Mouse (Mus musculus): Measurements from ENCODE around the gene Nphp4. TPM values are rescaled to one million over a fixed set of nuclear protein-coding genes. Genes with fewer than 3 reads are reported as not detected.
"Not testable (repeated sequence)": the region's sequence is repeated elsewhere in the genome, so short reads cannot be mapped to it uniquely, and the experiment has no call there.

The Nphp4 gene
- total RNA-seq, 2 experiments from 2014 or later: 18.7 to 19.9 TPM

DNA sequence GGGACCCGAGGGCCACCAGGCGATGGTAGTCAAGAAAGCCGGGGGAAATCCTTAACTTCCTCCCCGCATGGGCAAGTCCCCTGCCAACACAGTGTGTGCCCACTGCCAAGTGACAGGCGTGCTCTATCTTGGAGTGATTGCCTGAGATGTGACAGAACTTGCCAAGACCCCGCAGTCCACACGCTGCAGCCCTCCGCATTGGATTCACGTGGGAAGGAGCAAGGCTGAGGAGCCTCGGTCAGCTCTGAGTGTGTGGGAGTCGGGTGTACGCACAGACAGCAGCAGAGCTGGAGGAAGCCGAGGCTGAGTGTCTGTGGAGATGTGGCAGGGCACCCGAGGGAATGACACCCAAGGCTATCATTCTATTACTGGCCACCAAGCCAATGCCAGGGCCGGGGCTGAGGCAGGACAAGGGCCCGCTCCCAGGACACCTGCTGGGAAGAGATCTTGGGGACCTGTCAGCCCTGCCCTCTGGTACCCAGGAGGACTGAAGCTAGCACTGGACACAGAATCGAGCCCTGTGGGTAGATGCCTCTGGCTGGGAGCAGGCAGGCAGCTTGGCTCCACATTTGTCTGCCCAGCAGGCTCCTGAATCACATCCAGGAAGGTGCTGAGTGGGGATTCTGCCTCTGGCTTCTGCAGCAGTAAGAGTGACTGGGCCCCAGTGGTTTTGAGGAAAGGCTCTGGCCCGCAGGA is 73.1 kb downstream of the Nphp4 start:
- intact Hi-C loops (cut with DNase I): no loop called here
- DNase-seq (ENCODE audit: low spot score in 2 of 2): no peak

DNA sequence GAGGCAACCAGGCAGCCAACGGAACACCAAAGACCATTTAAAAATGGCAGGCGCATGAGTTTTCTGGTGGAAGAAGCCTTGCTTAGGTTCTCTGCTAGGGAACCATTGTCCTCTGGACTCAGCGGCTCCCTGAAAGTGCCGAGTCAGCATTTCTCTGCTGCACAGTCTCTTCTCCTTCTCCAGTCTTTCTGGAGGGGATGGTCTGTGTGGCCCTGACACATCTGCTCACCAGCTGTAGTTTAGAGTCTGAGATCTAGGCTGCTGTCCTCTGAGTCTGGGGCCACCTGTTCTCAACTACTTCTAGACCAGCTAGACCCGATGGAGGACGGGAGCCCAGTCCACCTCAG is 73.7 kb downstream of the Nphp4 start:
- DNase-seq (ENCODE audit: low spot score in 2 of 2): no peak
- intact Hi-C loops (cut with DNase I): no loop called here

DNA sequence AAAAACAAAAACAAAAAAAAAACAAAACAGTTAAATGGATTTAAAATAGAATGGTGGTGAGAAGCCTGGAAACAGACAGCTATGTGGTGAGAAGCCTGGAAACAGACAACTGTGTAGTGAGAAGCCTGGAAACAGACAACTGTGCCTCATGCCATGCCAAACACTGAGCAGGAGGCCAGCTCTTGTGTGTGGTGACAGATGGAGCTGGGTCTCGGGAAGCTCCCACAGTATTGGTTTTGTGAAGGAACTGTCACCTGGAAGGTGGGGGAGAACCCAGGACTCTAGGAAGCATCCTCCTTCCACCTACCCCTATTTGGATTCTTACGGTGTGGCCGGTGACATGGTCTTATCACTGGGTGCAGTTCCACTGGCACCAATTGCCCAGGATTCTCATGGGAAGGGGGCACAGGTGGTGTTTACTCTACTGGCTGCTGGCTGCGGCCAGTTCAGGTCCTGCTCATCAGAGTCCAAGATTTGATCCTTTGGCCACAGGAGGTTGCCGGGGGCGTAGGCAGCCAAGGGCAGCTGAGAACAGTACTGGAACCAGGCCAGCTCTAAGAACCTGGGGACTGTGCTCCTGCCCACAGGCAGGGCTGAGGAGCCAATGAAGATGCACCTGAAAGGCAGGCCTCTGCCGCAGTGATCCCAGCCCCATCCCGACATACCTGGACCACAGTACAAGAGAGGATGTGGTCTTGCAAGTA is 77.2 kb downstream of the Nphp4 start:
- intact Hi-C loops (cut with DNase I): no loop called here
- no peak for DNase-seq (ENCODE audit: low spot score in 2 of 2)

DNA sequence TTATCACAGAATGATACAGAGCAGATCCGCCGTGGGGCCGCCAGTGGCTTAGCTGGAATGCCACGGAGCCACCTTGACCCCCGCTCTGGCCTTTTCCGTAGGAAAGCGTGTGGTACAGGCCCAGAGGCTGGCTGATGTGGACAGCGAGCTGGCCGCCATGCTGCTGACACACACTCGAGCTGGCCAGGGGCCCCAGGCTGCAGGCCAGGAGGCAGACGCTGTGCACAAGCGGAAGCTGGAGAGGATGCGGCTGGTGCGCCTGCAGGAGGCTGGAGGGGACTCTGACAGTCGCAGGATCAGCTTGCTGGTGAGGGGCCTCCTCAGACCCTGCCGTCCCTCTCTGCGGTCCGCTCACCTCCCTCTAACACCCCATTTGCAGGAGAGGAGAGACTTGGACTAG is 77.9 kb downstream of the Nphp4 start:
- intact Hi-C loops (cut with DNase I): no loop called here
- no peak for DNase-seq (ENCODE audit: low spot score in 2 of 2)

DNA sequence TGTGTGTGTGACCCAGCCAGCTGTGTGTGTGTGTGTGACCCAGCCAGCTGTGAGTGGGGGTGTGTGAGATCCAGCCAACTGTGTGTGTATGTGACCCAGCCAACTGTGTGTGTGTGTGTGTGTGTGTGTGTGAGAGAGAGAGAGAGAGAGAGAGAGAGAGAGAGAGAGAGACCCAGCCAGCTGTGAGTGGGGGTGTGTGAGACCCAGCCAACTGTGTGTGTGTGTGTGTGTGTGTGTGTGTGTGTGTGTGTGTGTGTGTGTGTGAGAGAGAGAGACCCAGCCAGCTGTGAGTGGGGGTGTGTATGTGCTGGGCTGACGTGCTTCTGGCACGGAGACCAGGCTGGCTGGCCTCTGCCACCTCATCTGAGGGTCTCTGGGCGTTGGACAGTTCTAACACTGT is 79.3 kb downstream of the Nphp4 start:
- peak in 1 of 2 experiments; percentile 32 for DNase-seq (ENCODE audit: low spot score in 2 of 2)
- intact Hi-C loops (cut with DNase I): not testable (repeated sequence)

DNA sequence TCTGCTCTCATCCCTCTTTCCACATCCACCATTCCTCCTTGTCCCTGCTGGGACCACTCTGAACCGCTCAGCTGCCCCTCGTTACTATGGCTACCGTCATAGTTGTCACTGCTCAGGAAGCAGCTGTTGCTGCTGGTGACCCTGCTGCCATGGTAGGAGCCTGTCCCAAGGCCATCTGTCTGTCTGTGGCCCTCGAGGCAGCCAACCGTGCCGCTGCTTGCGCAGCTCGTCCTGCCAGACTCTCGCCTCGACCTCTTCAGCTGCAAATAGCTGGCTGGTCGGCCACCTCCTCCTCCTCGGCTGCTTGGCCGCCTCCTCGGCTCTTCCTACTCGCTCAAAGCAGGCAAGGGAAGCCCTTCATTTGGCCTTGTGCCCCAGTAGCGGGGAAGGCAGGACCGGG is 81.7 kb downstream of the Nphp4 start:
- intact Hi-C loops (cut with DNase I): no loop called here
- no peak for DNase-seq (ENCODE audit: low spot score in 2 of 2)

DNA sequence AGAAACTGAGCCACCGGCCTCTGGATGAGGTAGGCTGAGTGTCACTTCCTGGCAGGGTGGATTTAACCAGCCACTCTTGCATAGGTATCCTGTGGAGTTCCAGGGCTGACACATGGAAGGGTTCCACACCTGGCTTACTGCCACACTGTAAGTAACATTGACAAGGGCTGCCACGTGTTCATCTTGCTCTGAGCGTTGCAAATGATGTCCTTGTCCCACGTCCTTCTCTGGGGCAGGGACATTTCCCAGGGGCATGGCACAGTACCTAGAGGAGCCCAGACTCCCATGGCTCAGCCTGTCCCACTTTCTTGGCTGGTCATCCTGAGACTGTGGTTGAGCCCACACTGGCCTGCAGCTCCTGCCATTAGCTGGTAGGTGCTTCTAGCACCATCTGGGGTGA is 91.5 kb downstream of the Nphp4 start:
- intact Hi-C loops (cut with DNase I): no loop called here
- no peak for DNase-seq (ENCODE audit: low spot score in 2 of 2)

DNA sequence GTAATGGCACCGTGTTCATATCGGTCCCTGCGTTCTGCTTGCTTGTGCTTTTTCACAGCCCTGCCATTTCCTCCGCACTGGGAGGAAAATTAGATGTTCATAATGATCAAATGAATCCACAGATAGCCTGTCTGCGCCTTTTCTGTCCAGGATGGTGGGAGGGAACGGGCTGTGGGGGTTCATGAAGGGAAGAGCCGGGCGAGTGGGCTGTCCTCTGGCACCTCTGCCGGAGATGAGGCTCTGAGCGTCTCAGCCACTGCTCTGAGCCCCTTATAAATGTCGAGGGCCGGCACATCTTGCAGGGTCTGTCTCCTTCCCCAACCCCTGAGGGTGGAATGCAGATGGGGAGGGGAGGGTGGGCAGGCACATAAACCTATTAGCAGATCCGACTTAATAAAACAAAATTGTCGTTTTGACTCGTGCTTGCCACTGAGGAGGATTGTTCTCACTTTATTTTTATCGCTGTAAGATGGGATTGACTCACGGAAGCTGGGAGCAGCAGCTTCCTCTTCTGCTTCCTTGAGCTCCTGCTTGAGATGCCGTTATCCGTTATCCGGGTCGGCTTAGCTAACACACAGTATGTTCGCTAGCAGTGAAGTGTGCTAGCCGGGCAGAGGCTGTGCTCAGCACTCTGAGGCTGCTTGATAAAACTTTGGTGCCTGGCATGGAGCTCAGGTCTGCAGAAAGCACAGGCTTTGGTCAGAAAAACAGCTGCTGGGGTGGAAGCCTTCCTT is 92.3 kb downstream of the Nphp4 start:
- DNase-seq (ENCODE audit: low spot score in 2 of 2): no peak
- intact Hi-C loops (cut with DNase I): no loop called here

DNA sequence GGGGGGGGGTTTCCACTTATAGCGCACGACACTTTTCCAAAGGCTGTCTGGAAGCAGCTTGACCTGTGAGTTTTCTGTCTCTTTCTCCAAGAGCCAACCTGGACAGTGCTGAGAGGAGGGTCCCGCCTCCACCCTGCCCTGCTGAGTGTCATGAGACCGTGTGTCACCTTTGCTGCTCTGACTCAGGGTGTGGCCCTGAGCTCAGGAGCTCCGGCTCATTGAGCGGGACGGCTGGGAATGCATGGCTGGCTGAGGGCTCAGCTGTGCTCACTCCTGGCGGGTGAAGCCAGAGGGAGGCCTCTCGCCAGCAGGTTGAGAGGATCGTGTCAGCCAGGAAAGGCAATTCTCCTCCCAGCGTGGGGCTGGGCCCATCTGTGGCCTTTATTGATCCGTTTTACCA is 97.8 kb downstream of the Nphp4 start:
- no peak for DNase-seq (ENCODE audit: low spot score in 2 of 2)
- intact Hi-C loops (cut with DNase I): no loop called here

DNA sequence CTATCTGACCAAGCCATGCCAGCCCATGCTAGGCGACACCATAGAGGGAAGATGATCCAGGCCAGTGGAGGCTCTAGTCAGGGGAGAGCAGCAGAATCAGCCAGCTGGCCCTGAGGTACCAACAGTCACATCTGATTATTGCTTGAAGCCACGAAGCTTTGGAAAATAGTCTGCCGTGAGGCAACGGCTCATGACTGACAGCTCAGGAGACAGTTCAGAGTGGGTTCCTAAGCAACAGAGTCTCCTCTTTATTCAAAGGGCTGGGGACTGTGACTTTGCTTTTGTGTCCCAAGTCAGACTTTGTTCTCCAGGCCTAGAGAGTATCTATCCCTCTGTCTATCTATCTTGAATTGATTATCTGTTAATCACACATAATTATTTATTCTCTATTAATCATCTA is 100.3 kb downstream of the Nphp4 start:
- intact Hi-C loops (cut with DNase I): no loop called here
- DNase-seq (ENCODE audit: low spot score in 2 of 2): no peak

DNA sequence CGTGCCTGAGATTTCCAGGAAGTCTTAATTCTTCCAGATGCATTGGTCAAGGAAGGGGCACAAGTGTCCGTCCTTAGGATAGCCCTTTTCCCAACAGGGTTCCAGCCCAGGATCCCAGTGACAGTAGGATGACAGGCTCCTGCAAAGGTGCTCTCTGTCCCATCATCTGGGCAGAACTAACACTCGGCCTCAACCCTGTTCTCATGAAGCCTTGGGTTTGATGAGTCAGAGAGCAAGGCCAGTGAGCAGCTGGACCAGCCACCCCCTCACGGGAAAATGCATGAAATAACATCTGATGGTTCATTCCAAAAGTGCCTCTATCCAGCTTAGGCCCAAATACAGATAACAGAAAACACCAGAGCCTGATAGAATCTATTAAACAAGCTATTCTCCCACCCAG is 103.5 kb downstream of the Nphp4 start:
- DNase-seq (ENCODE audit: low spot score in 2 of 2): no peak
- intact Hi-C loops (cut with DNase I): no loop called here

DNA sequence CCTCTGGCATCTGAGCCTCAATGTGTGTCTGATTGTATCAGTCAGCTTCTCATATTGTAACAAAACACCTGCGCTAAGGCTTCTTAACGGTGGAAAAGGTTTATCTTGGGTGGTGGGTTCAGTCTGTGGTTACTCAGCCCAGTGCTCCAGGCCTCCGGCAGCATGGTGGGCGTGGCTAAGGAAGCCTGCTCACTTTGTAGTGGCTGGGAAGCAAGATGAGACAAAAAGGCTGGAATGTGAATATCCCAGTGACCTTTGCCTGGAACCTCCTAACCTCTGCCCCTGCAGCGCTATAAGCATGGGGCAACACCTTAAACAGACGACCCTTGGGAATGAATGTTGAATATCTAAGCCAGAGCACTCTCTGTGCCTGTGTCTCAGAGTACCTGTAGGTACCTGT is 105.7 kb downstream of the Nphp4 start:
- no peak for DNase-seq (ENCODE audit: low spot score in 2 of 2)
- intact Hi-C loops (cut with DNase I): no loop called here

DNA sequence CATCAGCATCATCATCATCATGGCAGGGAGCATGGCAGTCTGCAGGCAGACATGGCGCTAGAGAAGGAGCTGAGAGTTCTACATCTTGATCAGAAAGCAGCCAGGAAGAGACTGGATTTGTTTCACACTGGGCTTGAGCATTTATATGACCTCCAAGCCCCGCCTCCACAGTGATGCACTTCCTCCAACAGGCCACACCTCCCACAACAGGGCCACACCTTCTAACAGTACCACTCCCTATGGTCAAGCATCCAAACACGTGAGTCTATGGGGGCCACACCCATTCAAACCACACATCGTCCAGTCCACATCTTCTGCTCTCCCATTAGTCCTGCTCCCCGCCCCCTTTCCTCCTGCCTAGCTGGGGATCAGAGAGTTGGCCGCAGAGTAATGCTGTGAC is 107.1 kb downstream of the Nphp4 start:
- intact Hi-C loops (cut with DNase I): no loop called here

DNA sequence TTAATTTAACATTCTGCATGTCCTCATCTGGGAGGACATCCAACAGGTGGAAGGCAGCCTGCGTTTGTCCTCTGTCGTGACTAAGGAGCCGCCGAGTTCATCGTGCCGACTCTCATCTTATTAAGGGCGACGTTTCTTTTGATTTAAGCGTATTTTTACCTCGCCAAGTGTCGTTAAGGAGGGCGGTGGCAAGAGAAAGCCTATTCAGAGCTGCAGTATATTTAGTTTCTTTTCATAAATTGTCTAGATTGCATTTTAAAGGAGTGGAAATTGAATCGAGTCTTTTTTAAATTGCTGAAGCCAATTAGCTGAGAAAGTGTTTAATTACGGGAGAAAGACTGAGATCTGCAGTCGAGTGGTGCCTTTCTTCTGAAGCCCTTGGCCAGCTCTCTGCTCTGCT is 109.0 kb downstream of the Nphp4 start:
- intact Hi-C loops (cut with DNase I): no loop called here
- DNase-seq (ENCODE audit: low spot score in 2 of 2): peak; percentile 29 to 43

More for the DNA sequence above, 107.1 kb downstream of the Nphp4 start:
- DNase-seq (ENCODE audit: low spot score in 2 of 2): no peak

DNA sequence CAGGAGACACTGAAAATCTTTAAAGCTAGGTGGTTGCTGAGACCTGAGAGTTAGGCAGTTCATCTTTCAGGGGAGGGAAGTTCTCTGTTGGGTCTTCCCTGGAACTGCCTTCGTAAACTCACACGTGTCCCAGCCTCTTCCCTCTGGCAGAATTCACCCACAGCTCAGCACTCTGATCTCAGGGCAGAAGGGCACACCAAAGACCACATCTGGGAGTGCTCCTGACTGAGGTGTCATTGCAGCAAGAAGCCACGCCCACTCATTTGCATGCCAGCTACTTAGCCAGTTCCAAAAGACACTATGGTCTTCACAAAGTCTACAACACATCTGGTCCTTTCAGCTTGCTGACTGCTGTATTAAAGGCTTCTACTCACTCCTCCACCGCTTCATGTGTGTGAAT is 109.7 kb downstream of the Nphp4 start:
- intact Hi-C loops (cut with DNase I): no loop called here
- no peak for DNase-seq (ENCODE audit: low spot score in 2 of 2)

DNA sequence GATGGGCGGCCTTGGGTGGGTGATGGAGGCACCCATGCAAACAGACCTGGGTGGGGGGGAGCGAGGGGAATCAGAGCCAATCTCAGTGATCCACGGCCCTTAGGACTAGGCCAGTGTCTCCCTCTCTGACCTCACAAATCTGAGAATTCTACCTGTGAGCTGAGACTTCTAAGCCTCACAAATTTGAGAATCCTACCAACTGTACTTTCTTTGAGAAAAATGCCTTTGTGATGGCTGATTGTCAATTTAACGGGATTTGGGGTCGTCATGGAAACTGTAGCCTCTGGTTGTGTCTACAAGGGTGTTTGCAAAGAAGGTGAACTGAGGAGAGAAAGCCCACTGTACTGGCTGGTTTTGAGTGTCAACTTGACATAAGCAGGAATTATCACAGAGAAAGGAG is 127.8 kb downstream of the Nphp4 start:
- no peak for DNase-seq (ENCODE audit: low spot score in 2 of 2)
- intact Hi-C loops (cut with DNase I): no loop called here

DNA sequence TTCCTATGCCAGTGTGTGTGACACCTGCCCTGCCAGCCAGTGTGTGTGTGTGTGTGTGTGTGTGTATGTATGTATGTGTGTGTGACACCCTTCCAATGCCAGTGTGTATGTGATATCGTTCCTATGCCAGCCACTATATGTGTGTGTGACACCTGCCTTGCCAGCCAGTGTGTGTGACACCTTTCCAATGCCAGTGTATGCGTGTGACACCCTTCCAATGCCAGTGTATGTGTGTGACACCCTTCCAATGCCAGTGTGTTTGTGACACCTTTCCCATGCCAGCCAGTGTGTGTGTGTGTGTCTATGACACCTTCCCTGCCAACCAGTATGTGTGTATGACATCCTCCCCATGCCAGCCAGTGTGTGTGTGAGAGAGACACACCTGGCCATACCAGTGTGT is 132.7 kb downstream of the Nphp4 start:
- intact Hi-C loops (cut with DNase I): no loop called here
- peak in 1 of 2 experiments; percentile 17 for DNase-seq (ENCODE audit: low spot score in 2 of 2)

DNA sequence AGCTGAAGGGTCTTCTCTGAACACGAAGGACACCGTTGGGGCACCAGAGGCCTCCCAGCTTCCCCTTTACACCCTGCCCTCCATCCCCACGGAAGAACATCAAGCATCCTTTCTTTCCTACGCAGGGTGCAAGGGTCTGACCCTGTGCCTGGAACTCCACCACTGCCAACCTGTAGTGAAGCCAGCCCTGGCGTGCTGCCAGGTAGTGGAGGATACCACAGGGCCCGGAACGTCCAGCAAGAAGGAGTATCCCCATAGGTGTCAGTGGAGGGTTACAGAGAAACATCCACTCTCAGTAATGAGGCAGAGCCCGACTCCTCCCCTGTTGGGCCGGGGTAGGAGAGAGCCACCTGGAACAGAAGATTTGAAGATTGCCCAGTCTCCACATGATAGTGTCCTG is 133.5 kb downstream of the Nphp4 start:
- intact Hi-C loops (cut with DNase I): no loop called here
- no peak for DNase-seq (ENCODE audit: low spot score in 2 of 2)
